Mouse (Mus musculus) adrenal gland, postnatal 4 days (tissue): ENCODE results near the gene Rab11b. TPM values are rescaled to one million over a fixed set of nuclear protein-coding genes. Genes with fewer than 3 reads are reported as not detected.
"Not testable (repeated sequence)": the region's sequence is repeated elsewhere in the genome, so short reads cannot be mapped to it uniquely, and the experiment has no call there.

ENCODE experiments used
- DNase-seq, 2 experiments: peaks; one replicate each; pipeline ENCODE4 v3.0.0; 2021 to 2022; ENCODE audit warnings: low spot score in 2 of 2, mixed read lengths in 2 of 2
- total RNA-seq, 2 experiments: library from RNA; stranded (reverse); gene quantifications; 2 replicates each; pipeline ENCODE4 v1.2.3; 2021

Rab11b gene
- total RNA-seq, 2 experiments from 2014 or later, result 305 to 306 TPM

DNA sequence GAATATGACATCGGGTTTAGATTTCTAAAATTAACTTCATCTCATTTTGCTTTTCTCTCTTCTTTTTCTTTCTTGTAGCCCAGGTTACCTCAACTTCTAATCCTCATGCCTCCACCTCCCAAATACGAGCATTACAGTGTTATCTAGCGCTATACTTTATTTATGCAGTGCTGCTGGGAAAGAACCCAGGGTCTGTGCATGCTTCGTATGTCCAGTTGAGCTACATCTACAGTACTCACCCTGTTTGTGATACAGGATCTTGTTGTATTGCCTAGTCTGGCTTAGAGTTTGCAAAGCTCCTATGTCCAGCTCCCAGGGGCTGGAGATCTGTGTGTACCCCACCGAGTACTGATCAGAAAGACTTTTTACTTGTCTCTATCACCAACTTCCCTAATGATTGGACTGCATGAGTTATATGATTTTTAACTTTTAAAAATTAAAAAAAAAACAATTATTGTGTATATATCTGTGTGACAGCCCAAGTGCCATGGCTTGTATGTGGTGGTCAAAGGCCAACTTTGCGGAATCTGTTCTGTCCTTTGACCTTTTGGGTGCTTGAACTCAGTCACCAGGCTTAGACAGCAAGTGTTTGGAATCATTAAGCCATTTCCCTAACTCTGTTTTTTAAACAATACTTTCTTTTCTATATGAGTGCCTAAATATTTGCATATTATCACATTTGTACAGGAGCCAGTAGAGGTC lies 13.7 kb upstream of the Rab11b start:
- DNase-seq, result no peak

DNA sequence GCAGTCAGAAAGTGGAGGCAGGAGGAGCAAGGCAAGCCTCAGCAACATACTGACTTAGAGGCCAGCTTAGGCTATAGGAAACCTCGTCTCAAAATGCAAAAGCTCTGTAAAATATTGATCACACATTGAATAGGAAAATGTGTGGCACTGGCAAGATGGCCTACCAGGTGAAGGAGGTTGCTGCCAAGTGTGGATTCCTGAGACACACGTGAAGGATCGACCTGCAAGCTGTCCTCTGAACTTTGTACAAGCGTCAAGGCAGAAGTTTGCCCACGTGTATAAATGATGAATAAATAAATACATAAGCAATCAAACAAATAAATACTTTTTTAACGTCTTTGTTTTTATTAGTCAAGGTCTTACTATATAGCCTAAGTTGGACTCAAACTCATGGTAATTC lies 13.1 kb upstream of the Rab11b start:
- no peak for DNase-seq

DNA sequence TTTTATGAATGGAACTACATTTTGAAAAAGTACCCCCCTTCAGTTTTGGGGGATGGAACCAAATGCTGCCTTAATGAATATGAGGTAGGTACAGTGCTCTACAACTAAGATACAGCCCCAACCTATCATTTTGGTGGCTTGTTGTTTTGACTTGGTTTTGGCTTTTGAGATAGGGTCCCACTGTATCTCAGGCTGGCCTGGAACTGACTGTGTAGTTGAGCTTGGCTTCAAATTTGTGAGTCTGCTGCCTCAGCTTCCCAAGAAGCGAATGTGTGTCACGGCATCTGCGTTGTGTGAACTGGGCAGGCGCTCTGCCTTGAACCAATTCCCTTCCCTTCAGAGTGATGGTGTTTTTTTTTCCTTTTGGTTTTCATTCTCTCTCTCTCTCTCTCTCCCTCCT lies 11.3 kb upstream of the Rab11b start:
- no peak for DNase-seq

DNA sequence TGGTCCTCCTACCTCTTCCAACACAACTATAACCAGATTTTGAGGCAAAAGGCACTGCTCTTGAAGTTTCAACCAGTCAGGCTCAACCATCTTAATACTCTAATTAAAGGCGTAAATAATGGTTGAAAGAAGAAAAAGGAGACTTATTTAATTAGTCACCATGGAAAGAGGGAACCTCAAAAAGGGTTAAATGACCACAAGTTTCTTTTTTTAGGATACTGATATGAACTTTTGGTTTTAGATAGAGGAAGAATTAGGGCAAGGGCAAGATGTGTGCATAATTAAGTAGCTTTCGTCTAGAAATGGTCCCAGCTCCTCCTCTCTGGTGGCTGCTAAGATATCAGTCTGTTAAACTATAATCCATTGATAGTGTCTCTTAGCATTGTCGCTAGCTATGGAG lies 6.1 kb upstream of the Rab11b start:
- DNase-seq, result no peak

DNA sequence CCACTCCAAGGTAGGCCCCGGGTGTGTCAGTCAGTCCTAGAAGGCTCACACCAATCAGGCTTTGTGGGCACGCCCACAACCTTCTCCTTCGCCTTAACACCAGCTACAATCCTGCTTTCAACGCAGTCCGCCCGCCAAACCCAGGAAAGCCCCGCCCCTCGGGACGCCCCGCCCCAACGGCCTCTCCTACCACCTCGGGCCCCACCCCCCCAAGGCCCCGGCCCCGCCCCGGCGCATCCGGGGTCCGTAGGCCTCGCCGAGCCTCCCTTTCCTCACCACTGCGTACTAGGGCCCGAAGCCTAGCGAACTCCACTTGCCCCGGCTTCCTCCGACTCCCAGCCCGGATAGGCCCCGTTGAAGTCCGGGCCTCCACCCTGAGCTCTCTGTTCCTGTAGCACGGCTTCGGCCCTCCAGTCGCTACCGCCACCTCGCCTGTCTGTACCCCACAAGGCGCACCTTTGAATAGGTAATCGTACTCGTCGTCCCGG lies 519 bp downstream of the Rab11b start:
- peak; percentile 88 to 93 for DNase-seq

DNA sequence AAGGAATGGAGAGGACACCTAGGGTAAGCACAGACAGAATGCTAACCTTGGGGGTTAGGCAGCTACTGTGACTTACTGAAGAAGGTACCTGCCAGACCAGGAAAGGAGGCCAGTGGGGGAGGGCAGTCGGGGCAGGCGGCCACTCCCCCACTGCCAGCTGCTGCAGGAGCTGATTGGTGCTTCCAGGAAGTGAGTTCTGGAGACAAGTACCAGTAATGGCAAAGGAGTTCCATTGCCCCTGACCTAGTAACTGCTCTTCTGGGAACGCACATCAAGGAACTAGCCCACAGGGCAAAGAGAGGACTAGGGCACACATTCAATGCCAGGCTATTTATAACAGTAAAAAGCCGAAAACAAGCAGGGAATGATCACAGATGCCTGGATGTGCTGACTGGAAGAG lies 3.1 kb downstream of the Rab11b start:
- no peak for DNase-seq

DNA sequence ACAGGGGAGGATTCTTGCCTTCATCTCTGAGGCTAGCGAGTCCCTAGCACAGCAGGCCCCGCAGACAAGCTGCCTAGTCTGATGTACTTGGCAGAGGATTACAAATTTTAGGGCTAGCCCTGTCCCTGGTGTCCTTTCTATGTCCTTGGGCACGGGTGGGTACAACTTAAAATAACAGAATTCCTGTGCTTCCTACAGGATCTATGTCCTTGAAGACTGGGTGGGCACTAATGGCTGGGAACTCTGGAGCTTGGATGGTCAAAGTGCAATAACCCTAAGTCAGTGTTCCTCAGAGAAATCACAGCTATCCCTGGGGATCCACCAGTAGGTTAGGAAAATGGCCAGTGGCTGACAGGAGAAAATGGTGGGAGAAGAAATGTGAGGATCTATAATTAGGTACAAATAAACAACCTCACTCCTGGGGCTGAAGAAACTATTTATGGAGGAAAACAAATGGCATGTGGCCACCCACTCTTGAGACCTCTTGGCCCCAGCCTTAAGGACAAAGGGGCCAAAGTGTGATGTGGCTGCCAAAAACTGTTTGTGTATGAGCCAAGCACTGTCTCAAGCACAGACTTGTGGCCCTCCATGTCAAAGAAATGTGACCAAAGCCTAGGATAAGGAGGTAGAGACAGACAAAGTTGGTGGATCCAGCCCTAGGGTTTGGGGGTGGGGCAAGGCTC lies 4.1 kb downstream of the Rab11b start:
- no peak for DNase-seq

DNA sequence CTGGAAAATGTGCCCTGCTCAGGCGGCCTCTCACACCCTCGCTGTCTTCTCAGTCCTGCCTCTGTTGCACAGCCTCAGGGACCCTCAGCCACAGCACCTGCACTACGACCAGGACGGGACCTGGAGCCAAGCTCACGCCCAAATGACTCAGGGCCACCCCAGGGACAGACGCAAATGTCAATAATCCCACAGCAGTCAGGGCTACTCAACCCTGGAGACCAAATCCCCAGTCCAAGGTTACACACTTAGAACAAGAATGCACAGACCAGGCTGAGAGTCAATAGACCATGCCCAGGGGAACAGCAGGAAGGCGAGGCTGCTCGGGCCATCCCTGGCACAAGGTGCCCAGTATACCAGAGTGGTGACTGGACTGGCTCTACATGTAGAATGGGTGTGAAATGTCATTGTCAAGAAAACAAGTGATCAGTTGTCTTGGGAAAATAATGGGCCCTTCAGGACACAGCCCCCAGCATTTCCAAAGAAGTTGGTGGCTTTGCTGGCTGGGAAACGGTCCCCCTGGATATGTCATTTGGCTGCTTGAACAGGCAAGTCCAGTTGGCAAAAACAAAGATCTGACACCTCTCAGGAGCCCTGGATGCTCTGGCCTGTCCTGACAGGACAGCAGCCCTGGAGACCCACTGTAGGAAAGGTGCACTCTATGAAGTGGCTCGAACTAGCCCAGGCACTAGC lies 4.8 kb downstream of the Rab11b start:
- DNase-seq, result no peak

DNA sequence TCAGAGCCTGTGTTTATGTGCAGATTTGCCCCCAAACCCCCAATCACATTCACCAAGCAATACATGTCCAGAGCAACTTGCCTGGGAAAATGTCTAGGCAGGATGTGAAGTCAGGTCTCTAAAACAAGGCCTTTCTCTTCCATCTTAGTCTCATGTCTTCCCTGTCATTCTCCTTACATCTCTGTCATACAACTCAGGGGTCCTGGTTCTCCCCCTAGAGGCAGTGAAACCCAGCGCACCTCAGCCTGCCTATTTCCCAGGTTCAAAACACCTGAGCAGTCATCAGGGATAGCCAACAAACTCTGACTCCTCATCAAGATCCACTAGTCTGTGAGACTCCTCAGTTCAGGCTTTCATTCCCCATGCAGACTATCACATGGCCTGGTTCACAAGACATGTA lies 5.7 kb downstream of the Rab11b start:
- DNase-seq, result no peak

DNA sequence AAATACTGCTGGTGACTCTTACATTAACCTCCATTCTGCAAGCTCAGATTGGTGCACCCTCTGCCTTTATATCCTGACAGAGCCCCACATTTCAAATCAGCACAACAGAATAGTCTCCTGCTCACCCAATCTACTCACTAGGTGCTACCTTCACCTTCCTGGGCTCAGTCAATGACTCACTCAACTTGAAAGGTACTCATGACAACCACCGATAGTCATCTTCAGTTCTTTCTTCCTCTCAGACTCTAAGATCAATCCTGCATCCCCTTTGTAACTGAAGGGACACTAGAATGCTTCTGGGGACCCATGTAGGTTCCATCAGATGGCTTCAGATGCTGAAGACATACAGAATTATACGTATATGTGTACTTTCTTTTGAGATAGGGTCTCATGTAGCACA lies 8.0 kb downstream of the Rab11b start:
- no peak for DNase-seq

DNA sequence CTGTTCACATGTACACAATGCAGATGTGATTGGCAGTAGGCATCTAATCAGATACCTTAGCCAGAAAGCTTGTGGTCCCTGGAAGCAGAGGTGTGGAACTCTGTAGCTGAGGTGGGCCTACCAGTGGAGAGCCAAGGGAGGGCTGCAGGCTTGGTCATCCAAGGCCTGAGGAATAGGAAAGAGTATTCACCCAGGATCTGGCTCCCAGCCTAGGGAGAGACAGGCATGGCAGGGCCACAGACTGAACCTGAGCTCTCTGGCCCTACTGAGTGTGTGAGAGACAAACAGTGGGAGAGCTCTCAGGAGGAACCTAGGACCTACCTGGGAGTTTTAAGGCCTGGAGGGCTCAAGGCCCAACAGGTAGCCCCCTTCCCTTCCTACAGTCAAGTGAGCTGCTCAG lies 9.1 kb downstream of the Rab11b start:
- no peak for DNase-seq

DNA sequence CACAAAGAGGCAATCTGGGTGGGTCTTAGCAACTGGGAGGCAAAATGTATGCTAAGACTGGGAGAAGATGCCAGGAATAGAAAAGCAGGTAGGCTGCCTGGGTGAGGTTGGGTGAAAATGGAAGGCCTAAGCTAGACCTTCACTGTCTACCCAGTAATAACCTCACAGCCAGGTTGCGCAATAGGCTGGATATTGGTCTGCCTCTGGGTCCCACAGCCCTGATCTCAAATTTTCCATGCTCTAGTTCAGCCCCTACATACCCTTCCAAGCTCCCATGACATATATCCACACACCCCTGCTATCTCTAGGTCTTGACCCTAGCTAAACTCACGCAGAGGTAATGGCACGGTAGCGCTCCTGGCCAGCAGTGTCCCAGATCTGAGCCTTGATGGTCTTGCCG lies 10.9 kb downstream of the Rab11b start:
- no peak for DNase-seq

DNA sequence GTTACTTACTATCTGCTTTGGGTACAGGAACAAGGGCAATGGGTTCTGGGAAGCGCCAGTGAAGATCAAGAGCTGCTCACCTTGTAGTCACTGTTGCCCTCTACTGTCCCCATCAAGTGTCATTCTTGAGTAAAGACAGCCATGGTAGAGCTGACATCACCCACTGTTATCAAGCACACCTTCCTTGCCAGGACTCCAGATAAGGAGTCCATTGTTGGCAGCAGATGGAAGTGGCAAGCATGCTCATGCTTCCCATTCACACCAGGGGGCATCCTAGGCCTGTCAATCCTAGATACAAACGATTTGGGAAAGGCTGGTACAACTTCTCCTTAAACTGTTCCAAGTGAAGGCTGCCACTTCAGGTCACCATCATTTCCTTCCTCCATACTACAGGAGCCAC lies 14.3 kb downstream of the Rab11b start:
- DNase-seq, result no peak

DNA sequence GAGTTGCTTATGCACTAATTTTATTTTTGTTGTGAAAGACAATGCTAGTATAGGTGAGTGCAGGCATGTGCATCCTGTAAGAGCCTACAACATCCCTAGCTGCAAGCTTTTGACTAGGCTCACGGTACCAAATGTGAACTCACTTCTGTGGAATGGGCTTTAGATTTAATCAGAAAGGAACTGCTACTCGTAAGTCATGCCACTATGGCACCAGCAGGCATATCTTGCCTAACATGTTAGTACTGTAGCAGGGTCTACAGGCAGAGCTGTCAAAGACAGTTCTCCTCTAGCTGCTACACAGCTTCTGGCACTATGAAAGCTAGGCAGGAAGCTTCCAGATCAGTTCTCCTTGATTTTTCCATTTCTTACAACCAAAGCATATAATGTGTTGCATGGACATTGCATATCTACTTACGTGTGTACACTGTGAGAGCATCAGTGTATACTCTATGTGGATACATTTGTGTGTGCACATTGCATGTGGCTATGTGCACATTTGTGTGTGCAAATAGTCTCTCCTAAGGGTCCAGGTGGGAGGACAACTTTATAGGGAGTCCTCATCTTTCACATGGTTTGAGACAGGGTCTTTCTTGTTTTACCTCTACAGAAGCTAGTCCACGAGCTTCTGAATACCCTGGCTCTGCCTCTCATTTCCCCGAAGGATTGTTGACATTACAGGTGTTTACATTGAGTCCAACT lies 15.5 kb downstream of the Rab11b start:
- DNase-seq, result no peak

DNA sequence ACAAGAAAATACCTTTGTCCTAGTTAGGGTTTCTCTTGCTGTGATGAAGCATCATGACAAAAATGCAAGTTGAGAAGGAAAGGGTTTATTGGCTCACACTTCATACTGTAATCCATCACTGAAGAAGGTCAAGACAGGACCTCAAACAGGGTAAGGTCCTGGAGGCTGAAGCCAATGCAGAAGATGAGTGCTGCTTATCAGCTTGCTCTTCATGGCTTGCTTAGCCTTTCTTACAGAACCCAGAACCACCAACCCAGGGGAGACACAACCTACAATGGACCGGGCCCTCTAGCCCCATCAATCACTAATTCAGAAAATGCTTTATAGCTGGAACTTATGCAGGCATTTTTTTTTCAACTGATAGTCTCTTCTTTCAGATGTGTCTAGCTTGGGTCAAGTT lies 17.9 kb downstream of the Rab11b start:
- no peak for DNase-seq

DNA sequence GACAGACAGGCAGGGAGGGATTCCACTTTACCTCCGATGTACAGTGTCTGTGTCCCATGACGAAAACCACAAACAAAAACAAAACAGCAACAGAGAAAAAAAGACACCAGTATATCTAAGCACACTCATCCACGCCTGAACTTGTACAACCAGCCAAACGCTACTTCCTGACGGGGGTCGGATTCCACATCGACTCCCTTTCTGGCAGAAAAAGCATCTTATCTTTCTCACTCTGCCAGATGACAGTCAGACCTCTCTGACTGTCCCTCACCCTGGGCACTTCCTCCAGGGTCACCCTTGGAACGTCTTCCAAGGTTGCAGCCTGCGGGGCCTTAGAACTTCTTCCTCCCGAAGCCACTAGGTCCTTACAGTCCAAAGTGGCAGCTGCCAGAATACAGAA lies 26.8 kb downstream of the Rab11b start:
- DNase-seq, result not testable (repeated sequence)

DNA sequence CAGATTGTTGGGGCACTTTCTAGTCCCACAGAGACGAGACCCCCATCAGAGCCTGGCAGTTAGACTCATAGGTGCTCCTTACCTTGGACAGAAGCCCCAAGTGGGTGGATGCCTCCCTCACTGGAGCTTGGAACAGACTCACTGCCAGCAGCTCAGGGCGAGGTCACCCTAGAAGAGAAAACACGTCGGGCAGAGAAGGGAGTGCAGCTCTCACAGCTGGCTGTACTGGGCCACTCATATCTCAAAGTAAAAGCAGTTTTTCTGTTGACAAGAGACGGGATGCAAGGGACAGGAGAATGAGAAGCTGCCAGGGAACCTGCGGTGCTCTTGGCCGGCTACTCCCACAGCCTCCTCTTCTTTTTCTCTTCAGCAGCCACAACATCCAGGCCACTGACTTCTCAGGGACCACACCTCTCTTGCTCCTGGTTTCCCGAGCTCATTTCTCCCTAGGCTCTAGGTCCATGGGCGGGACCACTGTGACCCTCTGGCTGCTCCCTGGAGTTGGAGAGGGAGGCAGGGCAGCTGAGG lies 27.7 kb downstream of the Rab11b start:
- DNase-seq, result not testable (repeated sequence)

DNA sequence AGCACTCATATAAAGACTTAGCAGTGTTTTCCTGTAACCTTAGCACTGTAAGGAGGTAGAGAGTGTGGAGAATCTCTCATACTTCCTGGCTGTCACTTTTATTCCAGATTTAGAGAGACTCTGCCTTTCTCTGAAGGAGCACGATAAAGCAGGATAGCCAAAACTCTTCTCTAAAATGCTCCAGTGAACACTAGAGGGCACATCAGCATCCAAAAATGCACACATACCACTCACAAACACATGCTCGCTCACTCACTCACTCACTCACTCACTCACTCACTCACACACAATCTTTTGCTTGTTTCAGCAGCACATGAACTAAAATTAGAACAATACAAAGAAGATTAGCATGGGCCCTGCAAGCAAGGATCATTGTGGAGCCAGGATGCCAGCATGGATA lies 31.1 kb downstream of the Rab11b start:
- no peak for DNase-seq

DNA sequence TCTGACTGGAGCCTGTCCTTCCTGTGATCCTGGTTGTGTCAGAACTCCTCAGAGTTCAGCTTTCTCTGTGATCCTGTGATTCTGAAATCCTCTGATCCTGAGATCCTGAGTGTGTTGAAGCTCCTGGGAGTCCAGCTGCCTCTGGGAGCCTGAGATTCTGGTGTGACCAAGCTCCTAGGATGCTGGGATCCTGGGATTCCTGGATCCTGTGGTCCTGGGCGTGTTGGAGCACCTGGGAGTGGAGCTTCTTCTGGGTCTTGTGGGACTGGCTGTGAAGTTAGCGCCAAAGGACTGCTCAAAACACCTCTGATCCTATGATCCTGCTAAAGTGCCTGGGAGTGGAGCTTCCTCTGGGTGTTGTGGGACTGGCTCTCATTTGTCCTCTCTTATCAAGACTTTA lies 31.9 kb downstream of the Rab11b start:
- DNase-seq, result no peak

DNA sequence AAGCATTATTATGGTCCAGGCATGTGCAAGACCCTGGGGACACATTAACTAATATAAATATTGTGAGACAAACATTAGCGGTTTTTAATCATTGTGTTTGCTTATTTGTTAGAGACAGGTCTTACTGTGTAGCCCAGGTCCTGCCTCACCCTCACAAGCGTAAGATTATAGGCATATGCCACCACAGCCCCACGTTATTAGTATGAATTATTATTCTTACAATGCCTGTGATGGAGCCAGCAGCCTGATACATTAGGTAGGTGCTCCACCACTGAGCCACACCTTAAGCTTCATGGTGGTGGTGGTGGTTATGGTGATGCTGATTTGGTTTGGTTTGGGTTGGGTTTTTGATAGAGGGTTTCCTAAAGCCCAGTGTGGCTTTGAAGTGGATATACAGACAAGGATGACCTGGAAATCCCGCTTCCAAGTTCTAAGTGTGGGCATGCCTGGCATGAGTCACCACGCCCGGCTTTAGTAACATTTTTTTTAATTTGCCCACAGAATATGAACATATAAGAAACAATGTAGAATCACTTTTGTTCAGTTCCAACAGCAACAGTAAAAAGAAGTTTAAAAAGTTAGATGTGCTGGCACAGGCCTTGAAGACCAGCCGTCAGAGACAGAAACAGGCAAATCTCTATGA lies 40.5 kb downstream of the Rab11b start:
- no peak for DNase-seq
